Mouse (Mus musculus): ENCODE data around the gene Ly6c2.
"Not testable (repeated sequence)": the region's sequence is repeated elsewhere in the genome, so short reads cannot be mapped to it uniquely, and the experiment has no call there.

DNA sequence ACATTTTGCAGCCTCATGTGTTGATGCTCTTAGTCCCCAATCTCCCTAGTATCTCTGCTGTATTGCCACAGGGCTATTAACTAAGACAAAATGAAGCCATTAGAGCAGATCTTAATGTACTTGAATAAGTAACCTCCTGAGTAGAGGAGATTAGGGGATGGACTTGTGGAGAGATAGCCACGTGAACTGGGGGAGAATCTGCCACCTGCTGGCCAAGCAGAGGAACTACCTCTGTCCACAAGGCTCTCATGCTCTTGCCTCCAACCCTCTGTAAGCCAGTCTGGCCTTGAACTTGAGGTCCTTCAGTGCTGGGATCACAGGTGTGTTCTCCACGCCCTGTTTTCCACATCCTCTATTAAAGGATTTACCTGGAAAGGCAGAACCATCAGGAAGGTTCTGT is 23.7 kb downstream of the Ly6c2 start:
- not testable (repeated sequence) for TF ChIP-seq POLR2AphosphoS2 (IDR thresholded peaks at IDR 0.05; ENCODE audit: insufficient read length, low read depth); USF1 (IDR thresholded peaks at IDR 0.05; ENCODE audit: low read depth); MYOD1 (IDR thresholded peaks at IDR 0.05; ENCODE audit: control insufficient read depth in 1 of 3, insufficient read length in 2 of 3, low read depth in 2 of 3); POLR2A (IDR thresholded peaks at IDR 0.05; ENCODE audit: insufficient read length, low read depth); MAX (IDR thresholded peaks at IDR 0.05; ENCODE audit: low read depth); TCF12 (IDR thresholded peaks at IDR 0.05; ENCODE audit: insufficient read depth, poor library complexity, severe bottlenecking); TCF3 (IDR thresholded peaks at IDR 0.05; ENCODE audit: insufficient read length, low read depth); REST (IDR thresholded peaks at IDR 0.05; ENCODE audit: insufficient read depth, insufficient read length); CEBPB (IDR thresholded peaks at IDR 0.05; ENCODE audit: insufficient read depth, poor library complexity, severe bottlenecking)

Data from myocyte (in vitro differentiated cells).